Mouse (Mus musculus) olfactory bulb, adult 2 months (tissue): ENCODE measurements around the gene Ddx23.

Source experiments
- CTCF ChIP-seq: fragments of 200-500 bp; IDR thresholded peaks from 2 replicates; pipeline ENCODE4 v1.5.1; 2012; ENCODE audit warnings: low read depth, mild to moderate bottlenecking, low read length, moderate library complexity; ENCODE audit not compliant: insufficient read depth
- POLR2A ChIP-seq: fragments of 200-500 bp; IDR thresholded peaks from 2 replicates; pipeline ENCODE4 v1.6.1; 2012; ENCODE audit warnings: mild to moderate bottlenecking, low read depth, low read length, moderate library complexity; ENCODE audit not compliant: insufficient read depth

DNA sequence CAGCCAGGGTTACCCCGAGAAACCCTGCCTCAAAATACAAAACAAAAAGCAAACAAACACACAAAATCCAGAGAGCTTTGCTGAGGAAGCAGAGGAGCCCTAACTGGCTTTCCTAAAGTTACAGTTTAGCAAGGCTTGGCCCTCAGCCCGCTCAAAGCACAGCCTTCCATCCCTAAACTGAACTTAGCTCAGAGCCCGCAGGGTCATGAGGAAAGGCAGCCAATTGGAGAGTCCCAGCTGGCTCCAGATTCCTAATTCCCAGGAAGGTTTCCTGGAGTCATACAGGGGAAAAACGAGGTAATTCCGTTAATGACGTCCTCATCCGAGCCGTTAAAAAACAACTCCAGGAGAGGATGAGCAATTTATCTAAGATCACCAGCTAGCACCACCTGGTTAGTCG, 33.0 kb upstream of the Ddx23 start:
- no peak for TF ChIP-seq POLR2A
- TF ChIP-seq CTCF, result no peak
